Mouse (Mus musculus) liver, postnatal 0 days (tissue): ENCODE data around the gene Kcnip3.

ENCODE experiments used
- CTCF ChIP-seq: sonication (generic); IDR thresholded peaks from 2 replicates; pipeline ENCODE4 v1.5.1; 2016; ENCODE audit warnings: antibody characterized with exemption, low read depth
- EP300 ChIP-seq: IDR thresholded peaks from 2 replicates; pipeline ENCODE4 v1.6.1; 2016; ENCODE audit warnings: antibody characterized with exemption, low read depth, mild to moderate bottlenecking

- TF ChIP-seq CTCF (no peak), EP300 (no peak)
Measured at GRCm38 (mm10) chr2:127517081-127517480, 4.8 kb downstream of the Kcnip3 start.
